In genomic region chr10:60925644-60926043, GRCm38 (mm10) we compare ENCODE assay signal across 17 mouse cellular contexts.
A peak's percentile ranks its signal among the peaks of the same experiment; 100 is the strongest.
DNase-seq lines count a peak whose midpoint lies in the region; ATAC-seq lines count a peak whose summit lies in the region.
"Had no signal": no experiment of that assay in that cellular context is flagged by ENCODE, and none has a peak within 500 bp of the region (broad histone marks: within the 10 kb centered on the region; RNA-seq: fewer than 3 reads in every experiment).

No protein-coding gene starts in this region.

- 53% methylated on average over 2 of the region's 2 CpGs for WGBS in heart, embryonic 10.5 days
- WGBS in kidney, embryonic 15.5 days = 43% methylated on average over 2 of the region's 2 CpGs
- WGBS in liver, embryonic 13.5 days (ENCODE audit: insufficient replicate concordance) = 55% methylated on average over 2 of the region's 2 CpGs
- WGBS in midbrain, embryonic 10.5 days = 80% methylated on average over 2 of the region's 2 CpGs

- intact Hi-C loops in heart, postnatal 14 days (cut with DNase I) = no loop called here

- H3K9me3 ChIP-seq in heart, embryonic 10.5 days = no peaks in the 10 kb centered on the region
- H3K9me3 ChIP-seq in kidney, embryonic 15.5 days (replicated peaks) = no peaks in the 10 kb centered on the region
- no peaks in the 10 kb centered on the region for H3K9me3 ChIP-seq in liver, embryonic 13.5 days (replicated peaks)
- H3K9me3 ChIP-seq in midbrain, embryonic 10.5 days (replicated peaks) = no peaks in the 10 kb centered on the region
- H3K9me3 ChIP-seq: embryonic facial prominence, embryonic 15.5 days; limb, embryonic 15.5 days; midbrain, embryonic 12.5 days had no signal

- H3K27me3 ChIP-seq in heart, embryonic 10.5 days (ENCODE audit: insufficient read depth, poor library complexity, severe bottlenecking) = peaks cover 10% of the 10 kb centered on the region; the same call in 1 of the 2 replicates
- 0 out of 2 replicates have a peak, but pooled peaks cover 6% of the 10 kb centered on the region for H3K27me3 ChIP-seq in kidney, embryonic 15.5 days
- H3K27me3 ChIP-seq in liver, embryonic 13.5 days = no peaks in the 10 kb centered on the region
- peaks cover 100% of the 10 kb centered on the region for H3K27me3 ChIP-seq in midbrain, embryonic 10.5 days (ENCODE audit: low read depth, poor library complexity, severe bottlenecking)
- H3K27me3 ChIP-seq: embryonic facial prominence, embryonic 15.5 days; limb, embryonic 15.5 days had no signal

- peaks cover 78% of the 10 kb centered on the region for H3K4me1 ChIP-seq in heart, embryonic 10.5 days
- peaks cover 16% of the 10 kb centered on the region for H3K4me1 ChIP-seq in kidney, embryonic 15.5 days
- peaks cover 20% of the 10 kb centered on the region for H3K4me1 ChIP-seq in liver, embryonic 13.5 days (replicated peaks)
- H3K4me1 ChIP-seq in midbrain, embryonic 10.5 days = peaks cover 54% of the 10 kb centered on the region
- H3K4me1 ChIP-seq: embryonic facial prominence, embryonic 15.5 days; limb, embryonic 15.5 days had no signal

- no peak overlapping the region for H3K4me2 ChIP-seq in kidney, embryonic 15.5 days
- H3K4me2 ChIP-seq in liver, embryonic 13.5 days = no peak overlapping the region
- H3K4me2 ChIP-seq: embryonic facial prominence, embryonic 15.5 days; hindbrain, embryonic 14.5 days; limb, embryonic 15.5 days; midbrain, embryonic 12.5 days had no signal

- no peak overlapping the region for H3K4me3 ChIP-seq in heart, embryonic 10.5 days
- H3K4me3 ChIP-seq in kidney, embryonic 15.5 days (replicated peaks) = no peak overlapping the region
- H3K4me3 ChIP-seq in liver, embryonic 13.5 days (replicated peaks) = no peak overlapping the region
- H3K4me3 ChIP-seq in midbrain, embryonic 10.5 days = no peak overlapping the region
- H3K4me3 ChIP-seq: embryonic facial prominence, embryonic 15.5 days; layer of hippocampus, adult 2 months; limb, embryonic 15.5 days; midbrain, embryonic 12.5 days had no signal

- H3K27ac ChIP-seq in heart, embryonic 10.5 days = peak overlapping the region; percentile 76
- H3K27ac ChIP-seq in kidney, embryonic 15.5 days = no peak overlapping the region
- no peak overlapping the region for H3K27ac ChIP-seq in liver, embryonic 13.5 days
- H3K27ac ChIP-seq in midbrain, embryonic 10.5 days (replicated peaks) = no peak overlapping the region
- H3K27ac ChIP-seq: embryonic facial prominence, embryonic 15.5 days; hindbrain, embryonic 14.5 days; kidney, postnatal 0 days; layer of hippocampus, adult 2 months; limb, embryonic 15.5 days; midbrain, embryonic 12.5 days had no signal

- H3K36me3 ChIP-seq in heart, embryonic 10.5 days = no peaks in the 10 kb centered on the region
- no peaks in the 10 kb centered on the region for H3K36me3 ChIP-seq in kidney, embryonic 15.5 days
- no peaks in the 10 kb centered on the region for H3K36me3 ChIP-seq in liver, embryonic 13.5 days
- no peaks in the 10 kb centered on the region for H3K36me3 ChIP-seq in midbrain, embryonic 10.5 days
- H3K36me3 ChIP-seq: embryonic facial prominence, embryonic 15.5 days; limb, embryonic 15.5 days; midbrain, embryonic 12.5 days had no signal

- ATAC-seq in kidney, embryonic 15.5 days (replicated peaks; ENCODE audit: low FRiP score) = peak; percentile 41; the same call in 1 of the 2 replicates
- ATAC-seq in liver, embryonic 13.5 days (ENCODE audit: low read depth) = peak; percentile 53; the same call in 1 of the 2 replicates
- ATAC-seq: lung, postnatal 0 days had no signal

- H3K9ac ChIP-seq in kidney, embryonic 15.5 days = no peak overlapping the region
- H3K9ac ChIP-seq in liver, embryonic 13.5 days = no peak overlapping the region
- H3K9ac ChIP-seq: embryonic facial prominence, embryonic 15.5 days; hindbrain, embryonic 14.5 days; limb, embryonic 15.5 days; midbrain, embryonic 12.5 days had no signal

- no peak for DNase-seq in heart, embryonic 10.5 days (ENCODE audit: low spot score)
- no peak for DNase-seq in heart, postnatal 14 days
- no peak for DNase-seq in kidney, postnatal 14 days
- no peak for DNase-seq in liver, embryonic 13.5 days
- DNase-seq in yolk sac, embryonic 10.5 days (ENCODE audit: low spot score) = peak; percentile 54
- no peak for DNase-seq in adrenal gland, adult 8-10 months
- no peak for DNase-seq in midbrain, embryonic 10.5 days (ENCODE audit: low spot score)
- DNase-seq: adrenal gland, adult 2 months; cerebellum, adult 9-11 months had no signal
